Mouse (Mus musculus) liver, embryonic 11.5 days (tissue): ENCODE results near the gene Ldlrad3. TPM values are rescaled to one million over a fixed set of nuclear protein-coding genes. Genes with fewer than 3 reads are reported as not detected.

Experiments used
- ATAC-seq: fragments of 200-750 bp; cut with Nextera tagmentation; replicated peaks from 2 replicates; pipeline ENCODE4 v1.8.0; 2017; ENCODE audit warnings: moderate number of reproducible peaks, mild to moderate bottlenecking, moderate TSS enrichment, moderate library complexity; ENCODE audit not compliant: low FRiP score
- DNase-seq: peaks from one replicate; pipeline ENCODE4 v3.0.0-alpha.2; 2017; ENCODE audit warnings: low spot score
- H3K27ac ChIP-seq: fragments of 300-500 bp; sonication (generic); 2 replicates; pipeline ENCODE4 v1.5.1; 2014; ENCODE audit warnings: mild to moderate bottlenecking, low read depth, low read length, control low read depth
- H3K27me3 ChIP-seq: fragments of 300-500 bp; sonication (generic); replicated peaks from 2 replicates; pipeline ENCODE4 v1.6.1; 2014; ENCODE audit warnings: low read length, mixed read lengths; ENCODE audit not compliant: control insufficient read depth, insufficient read depth
- H3K36me3 ChIP-seq: fragments of 300-500 bp; sonication (generic); 2 replicates; pipeline ENCODE4 v1.6.1; 2014; ENCODE audit warnings: mild to moderate bottlenecking, low read length, moderate library complexity, mixed read lengths; ENCODE audit not compliant: control insufficient read depth, insufficient read depth
- H3K4me1 ChIP-seq: fragments of 300-500 bp; sonication (generic); replicated peaks from 2 replicates; pipeline ENCODE4 v1.6.1; 2014; ENCODE audit warnings: low read length, mixed read lengths; ENCODE audit not compliant: control insufficient read depth, insufficient read depth
- H3K4me2 ChIP-seq: fragments of 300-500 bp; sonication (generic); 2 replicates; pipeline ENCODE4 v1.6.1; 2014; ENCODE audit warnings: mild to moderate bottlenecking, control low read depth, moderate library complexity
- H3K4me3 ChIP-seq: fragments of 300-500 bp; sonication (generic); 2 replicates; pipeline ENCODE4 v1.5.1; 2014; ENCODE audit warnings: low read depth, low read length, control low read depth
- H3K9ac ChIP-seq: fragments of 300-500 bp; sonication (generic); 2 replicates; pipeline ENCODE4 v1.6.1; 2014; ENCODE audit warnings: low read depth, low read length, control low read depth
- H3K9me3 ChIP-seq: fragments of 300-500 bp; sonication (generic); 2 replicates; pipeline ENCODE4 v1.6.1; 2016; ENCODE audit warnings: low read length, inconsistent platforms, mixed read lengths; ENCODE audit not compliant: control insufficient read depth
- WGBS: fragments of 180-500 bp; shearing (Covaris S2); extraction: QIAGEN DNeasy Blood & Tissue Kit; methylation state at CpG from one replicate; pipeline ENCODE4 v1.1.7; 2014; 5-methylcytosine and 5-hydroxymethylcytosine counted together
- polyA plus RNA-seq: library from polyadenylated mRNA; unstranded; fragments of >200 nt; fragmentation: Nextera tagmentation; extraction: Ambion mirVana; gene quantifications from 2 replicates; pipeline ENCODE4 v1.2.1, GENCODE M21; 2014

Gene Ldlrad3
- polyA plus RNA-seq, 1 experiment from 2014 or later: 17.9 TPM

DNA sequence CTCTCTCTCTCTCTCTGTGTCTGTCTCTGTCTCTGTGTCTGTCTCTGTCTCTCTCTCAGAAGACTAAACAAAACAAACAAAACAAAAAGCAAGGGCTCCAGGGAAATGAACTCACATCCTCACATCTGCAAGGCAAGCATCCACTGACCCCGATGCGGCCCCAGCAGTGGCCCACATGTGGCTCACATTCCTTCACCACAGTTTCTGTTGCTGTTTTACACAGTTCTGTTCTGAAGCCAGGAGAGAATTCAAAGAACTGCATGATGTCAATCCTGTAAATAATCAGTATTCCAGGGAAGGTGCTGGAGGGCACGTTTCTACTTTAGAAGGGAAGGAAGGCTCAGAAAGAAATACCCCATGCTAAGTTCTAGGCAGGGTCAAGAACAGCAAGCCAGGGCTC lies 91.9 kb downstream of the Ldlrad3 start:
- H3K4me3 ChIP-seq: no peak overlapping the region
- DNase-seq: no peak

DNA sequence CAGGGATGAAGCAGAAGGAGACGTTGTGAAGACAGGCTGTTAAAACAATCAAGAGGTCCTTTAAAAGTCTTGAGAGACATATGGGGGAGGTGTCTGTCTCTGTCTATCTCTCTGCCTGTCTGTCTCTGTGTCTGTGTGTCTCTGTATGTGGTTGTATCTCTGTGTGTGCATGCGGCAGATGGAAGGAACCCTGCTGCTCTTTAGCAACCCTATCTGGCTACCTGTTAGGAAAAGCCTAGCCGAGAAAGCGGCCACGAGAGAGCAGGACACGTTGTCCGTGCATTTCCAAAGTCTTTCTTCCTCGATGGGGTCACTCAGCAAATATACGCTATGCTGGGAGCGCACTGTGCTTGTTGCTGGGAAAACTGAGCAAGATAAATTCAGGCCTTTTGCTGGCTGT lies 93.6 kb downstream of the Ldlrad3 start:
- 0 out of 2 replicates have a peak, but pooled peaks cover 2% of the 10 kb centered on the region for H3K4me1 ChIP-seq
- H3K27ac ChIP-seq: no peak overlapping the region
- H3K4me2 ChIP-seq: no peak overlapping the region
- no peaks in the 10 kb centered on the region for H3K27me3 ChIP-seq
- H3K9me3 ChIP-seq: no peaks in the 10 kb centered on the region
- H3K36me3 ChIP-seq: no peaks in the 10 kb centered on the region
- H3K4me3 ChIP-seq: no peak overlapping the region
- 86% methylated on average over 10 of the region's 10 CpGs for WGBS
- ATAC-seq (no peak), DNase-seq (no peak)
- no peak overlapping the region for H3K9ac ChIP-seq

More for the DNA sequence above, 91.9 kb downstream of the Ldlrad3 start:
- H3K36me3 ChIP-seq: no peaks in the 10 kb centered on the region
- H3K4me2 ChIP-seq: no peak overlapping the region
- no peaks in the 10 kb centered on the region for H3K27me3 ChIP-seq
- no peaks in the 10 kb centered on the region for H3K9me3 ChIP-seq
- ATAC-seq: no peak
- H3K27ac ChIP-seq: no peak overlapping the region
- WGBS: 78% methylated on average over 3 of the region's 3 CpGs
- H3K9ac ChIP-seq: no peak overlapping the region
- 0 out of 2 replicates have a peak, but pooled peaks cover 2% of the 10 kb centered on the region for H3K4me1 ChIP-seq

DNA sequence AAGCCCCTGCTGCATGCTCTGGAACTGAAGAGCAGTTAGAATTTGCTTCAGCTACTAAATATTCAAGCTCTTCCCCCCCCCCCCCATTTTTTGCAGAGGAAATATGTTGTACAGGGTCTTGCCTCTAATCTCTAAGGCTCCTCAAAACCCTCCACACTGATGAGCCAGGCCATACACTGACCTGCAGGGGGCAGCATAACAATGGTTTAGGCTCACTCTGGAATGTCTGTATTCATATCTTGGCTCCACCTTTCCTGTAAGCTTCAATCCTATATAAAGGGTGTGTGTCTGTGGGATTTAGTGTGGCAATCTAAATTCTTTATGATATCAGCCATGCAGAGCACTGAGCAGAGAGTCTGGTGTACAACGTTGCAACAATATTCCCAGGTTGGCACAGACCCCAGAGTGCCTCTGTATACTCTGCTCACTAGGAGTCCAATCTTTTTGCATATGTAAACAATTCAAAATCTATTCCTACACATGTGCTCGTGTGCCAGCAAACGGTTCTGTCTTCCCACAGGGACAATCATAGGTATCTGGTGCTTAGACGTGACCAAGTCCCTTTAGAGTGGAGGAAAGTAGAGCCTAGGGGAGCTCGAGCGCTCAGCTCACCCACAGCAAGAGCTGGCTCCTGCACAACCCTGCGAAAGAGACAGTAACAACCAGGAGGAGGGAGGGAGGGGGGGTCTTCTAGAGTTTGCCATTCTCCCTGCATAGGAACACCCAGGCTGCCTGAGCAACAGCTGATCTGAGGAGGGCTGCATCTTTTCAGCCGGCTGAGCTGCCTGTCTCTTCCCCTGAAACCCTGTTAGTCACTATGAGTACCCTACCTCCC lies 94.5 kb downstream of the Ldlrad3 start:
- H3K4me2 ChIP-seq: no peak overlapping the region
- no peaks in the 10 kb centered on the region for H3K27me3 ChIP-seq
- H3K4me1 ChIP-seq: 0 out of 2 replicates have a peak, but pooled peaks cover 2% of the 10 kb centered on the region
- no peaks in the 10 kb centered on the region for H3K9me3 ChIP-seq
- no peak overlapping the region for H3K27ac ChIP-seq
- ATAC-seq: peak; percentile 39; the same call in 1 of the 2 replicates
- H3K9ac ChIP-seq: no peak overlapping the region
- no peaks in the 10 kb centered on the region for H3K36me3 ChIP-seq
- no peak overlapping the region for H3K4me3 ChIP-seq
- 60% methylated on average over 8 of the region's 8 CpGs for WGBS
- DNase-seq: peak; percentile 47

DNA sequence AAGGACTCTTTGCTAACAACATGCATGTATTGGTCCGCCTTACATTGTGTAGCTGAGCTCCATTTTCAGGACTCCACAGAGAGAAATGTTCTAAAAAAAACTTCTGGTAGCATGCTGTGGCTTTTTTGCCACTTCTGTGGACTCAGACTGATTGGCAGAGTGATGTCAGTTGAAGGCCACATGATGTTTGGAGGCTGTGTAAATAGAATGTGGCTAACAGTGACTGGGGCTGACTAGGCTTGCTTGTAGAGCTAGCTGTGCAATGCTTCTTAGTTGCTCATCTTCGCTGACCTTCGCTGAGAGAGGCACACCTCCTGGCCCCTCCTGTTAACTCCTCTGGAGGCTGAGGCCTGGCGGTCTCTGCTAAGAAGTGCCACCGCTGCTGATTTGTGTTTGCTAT lies 98.4 kb downstream of the Ldlrad3 start:
- 0 out of 2 replicates have a peak, but pooled peaks have one; percentile 20 for ATAC-seq
- Histone ChIP-seq H3K9ac (no peak overlapping the region), H3K4me3 (no peak overlapping the region), H3K4me1 (0 out of 2 replicates have a peak, but pooled peaks cover 2% of the 10 kb centered on the region), H3K4me2 (no peak overlapping the region), H3K36me3 (no peaks in the 10 kb centered on the region), H3K27ac (no peak overlapping the region), H3K9me3 (no peaks in the 10 kb centered on the region), H3K27me3 (no peaks in the 10 kb centered on the region)
- no peak for DNase-seq
- 85% methylated on average over 5 of the region's 5 CpGs for WGBS

DNA sequence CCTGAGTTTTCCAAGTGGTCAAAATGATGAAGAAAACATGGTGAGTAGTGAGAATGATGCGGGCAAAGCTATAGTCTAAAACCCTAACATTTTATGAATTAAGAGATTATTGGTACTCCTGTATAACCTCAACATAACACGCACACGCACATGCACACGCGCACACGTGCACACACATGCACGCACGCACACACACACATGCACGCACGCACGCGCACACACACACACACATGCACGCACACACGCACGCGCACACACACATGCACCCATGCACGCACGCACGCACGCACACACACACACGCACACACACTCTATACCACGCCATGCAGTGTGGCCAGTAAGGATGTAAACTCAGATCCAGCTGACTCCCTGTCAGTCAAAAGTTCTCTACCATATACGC lies 99.6 kb downstream of the Ldlrad3 start:
- Histone ChIP-seq H3K4me3 (no peak overlapping the region), H3K27me3 (no peaks in the 10 kb centered on the region), H3K9me3 (no peaks in the 10 kb centered on the region), H3K27ac (no peak overlapping the region), H3K4me2 (no peak overlapping the region), H3K4me1 (no peaks in the 10 kb centered on the region), H3K9ac (no peak overlapping the region), H3K36me3 (no peaks in the 10 kb centered on the region)
- DNase-seq: no peak
- no peak for ATAC-seq
- WGBS: 97% methylated on average over 23 of the region's 23 CpGs

DNA sequence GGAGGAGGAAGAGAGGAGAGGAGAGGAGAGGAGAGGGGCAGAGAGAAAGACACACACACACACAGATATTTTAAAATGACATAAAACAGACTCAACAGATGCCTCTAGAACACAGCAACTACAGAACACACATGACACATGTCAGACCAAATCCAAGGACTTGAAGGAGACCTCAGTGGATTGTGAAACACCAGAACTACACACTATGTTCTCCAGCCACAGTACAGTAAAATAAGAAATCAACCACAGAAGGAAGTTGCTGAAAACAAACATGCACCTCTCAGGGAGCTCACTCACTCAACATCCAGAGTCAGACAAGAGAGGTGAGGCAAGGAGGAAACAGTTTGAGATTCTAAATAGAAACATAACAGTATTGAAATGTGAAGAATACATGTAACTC lies 103.4 kb downstream of the Ldlrad3 start:
- no peak overlapping the region for H3K9ac ChIP-seq
- H3K9me3 ChIP-seq: no peaks in the 10 kb centered on the region
- DNase-seq: no peak
- H3K27ac ChIP-seq: no peak overlapping the region
- no peaks in the 10 kb centered on the region for H3K4me1 ChIP-seq
- no peaks in the 10 kb centered on the region for H3K27me3 ChIP-seq
- no peak for ATAC-seq
- H3K4me2 ChIP-seq: no peak overlapping the region
- no peaks in the 10 kb centered on the region for H3K36me3 ChIP-seq
- no peak overlapping the region for H3K4me3 ChIP-seq

DNA sequence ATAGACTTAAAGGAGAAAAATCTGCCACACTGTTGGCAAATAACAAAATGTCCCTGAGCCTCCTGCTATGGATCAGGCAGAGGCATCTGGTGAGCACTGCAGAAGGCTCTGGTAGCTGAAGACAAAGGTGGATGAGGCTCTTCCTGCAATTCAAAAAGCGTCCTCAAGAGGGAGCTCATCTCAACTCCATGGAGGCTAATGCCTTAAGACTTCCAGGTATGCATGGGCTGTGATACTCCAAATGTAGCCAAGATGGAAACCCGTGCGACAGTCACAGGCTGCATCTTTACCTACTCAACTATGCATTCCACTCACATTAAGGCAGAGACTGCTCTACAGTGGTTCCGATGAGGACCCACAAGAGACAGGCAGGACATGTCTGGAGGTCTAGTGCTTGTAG lies 108.6 kb downstream of the Ldlrad3 start:
- 44% methylated on average over 4 of the region's 4 CpGs for WGBS
- Histone ChIP-seq H3K4me1 (no peaks in the 10 kb centered on the region), H3K27me3 (no peaks in the 10 kb centered on the region), H3K9me3 (no peaks in the 10 kb centered on the region), H3K9ac (no peak overlapping the region), H3K27ac (no peak overlapping the region), H3K4me2 (no peak overlapping the region), H3K4me3 (no peak overlapping the region), H3K36me3 (no peaks in the 10 kb centered on the region)
- no peak for ATAC-seq
- no peak for DNase-seq

DNA sequence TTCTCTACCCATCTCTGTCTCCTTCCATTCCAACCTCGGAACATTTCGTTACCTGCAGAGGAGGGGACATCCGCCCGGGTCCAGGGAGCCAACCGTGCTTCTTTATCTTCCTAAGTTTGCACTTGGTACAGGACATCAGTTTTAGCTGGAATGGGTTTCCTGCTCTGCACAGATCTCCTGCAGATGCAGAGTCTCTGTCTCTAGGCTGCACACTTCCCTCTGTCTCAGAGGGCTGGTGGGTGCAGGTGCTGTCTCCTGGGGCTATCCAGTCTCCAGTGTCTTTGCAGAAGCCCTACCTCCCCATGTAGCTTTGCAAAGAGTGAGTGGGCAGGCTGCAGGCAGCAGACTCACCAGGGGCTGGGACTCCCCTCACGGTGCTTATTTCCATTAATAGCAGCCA lies 109.9 kb downstream of the Ldlrad3 start:
- Histone ChIP-seq H3K4me1 (no peaks in the 10 kb centered on the region), H3K4me3 (no peak overlapping the region), H3K36me3 (no peaks in the 10 kb centered on the region), H3K9ac (no peak overlapping the region), H3K27ac (no peak overlapping the region), H3K9me3 (no peaks in the 10 kb centered on the region), H3K4me2 (no peak overlapping the region), H3K27me3 (no peaks in the 10 kb centered on the region)
- DNase-seq: no peak
- ATAC-seq: no peak
- 90% methylated on average over 6 of the region's 6 CpGs for WGBS
